Mouse (Mus musculus): ENCODE measurements around the gene Ttc8.

- no peak for TF ChIP-seq CTCF (IDR thresholded peaks at IDR 0.05; ENCODE audit: extremely low read depth, insufficient read depth, low read length)
- TF ChIP-seq POLR2A (IDR thresholded peaks at IDR 0.05; ENCODE audit: extremely low read depth, insufficient read depth, low read length) = no peak
Observed at GRCm38 (mm10) chr12:98884515-98884914, 35.9 kb upstream of the Ttc8 start.
